Mouse (Mus musculus): Measurements from ENCODE around the gene H2afy.

H2afy gene

DNA sequence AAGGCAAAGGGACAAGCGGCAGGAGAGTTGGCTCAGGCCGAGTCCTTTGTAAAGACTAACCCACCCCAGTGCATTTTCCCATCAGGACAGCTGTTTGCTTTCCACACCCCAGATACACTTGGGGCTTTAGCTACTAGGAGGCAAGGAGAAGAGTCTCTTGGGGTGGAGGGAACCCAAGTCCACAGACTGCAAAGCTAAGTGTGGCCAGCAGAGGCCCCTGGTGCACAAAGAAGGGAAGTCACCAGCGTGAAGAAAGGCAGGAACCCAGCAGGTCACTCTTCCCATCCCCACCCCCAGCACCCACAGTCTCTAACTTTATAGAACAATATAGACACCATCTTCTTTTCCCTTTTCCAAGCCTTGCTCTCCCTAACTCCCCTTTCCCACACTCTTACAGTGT lies 9.4 kb upstream of the H2afy start:
- in situ Hi-C loops (cut with MboI, MseI) = no loop called here

GRCm38 (mm10) chr13:56144021-56144420 lies 7.9 kb upstream of the H2afy start:
- in situ Hi-C loops (cut with MboI, MseI) = no loop called here

DNA sequence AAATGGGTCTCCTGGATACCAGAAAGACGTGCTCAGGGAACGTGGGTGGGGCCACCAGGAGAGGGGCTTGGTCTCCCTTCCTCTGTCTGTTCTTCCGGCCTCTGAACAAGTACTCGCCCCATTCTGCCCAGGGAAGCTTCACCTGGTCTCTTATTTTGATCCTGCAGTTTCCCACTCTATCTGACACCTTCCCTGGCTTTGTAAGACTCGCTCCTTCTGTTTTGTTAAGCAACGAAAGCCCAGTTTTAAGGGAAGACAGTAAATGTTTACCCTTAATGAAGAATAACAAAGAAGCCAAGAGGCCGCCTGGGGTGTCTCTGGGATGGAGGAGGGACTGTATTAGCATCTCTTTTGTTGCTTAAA lies 7.0 kb upstream of the H2afy start:
- in situ Hi-C loops (cut with MboI, MseI) = no loop called here

GRCm38 (mm10) chr13:56142382-56143150 lies 6.4 kb upstream of the H2afy start:
- in situ Hi-C loops (cut with MboI, MseI) = no loop called here

- in situ Hi-C loops (cut with MboI, MseI) = no loop called here
Measured at GRCm38 (mm10) chr13:56139167-56139751, 3.1 kb upstream of the H2afy start.

DNA sequence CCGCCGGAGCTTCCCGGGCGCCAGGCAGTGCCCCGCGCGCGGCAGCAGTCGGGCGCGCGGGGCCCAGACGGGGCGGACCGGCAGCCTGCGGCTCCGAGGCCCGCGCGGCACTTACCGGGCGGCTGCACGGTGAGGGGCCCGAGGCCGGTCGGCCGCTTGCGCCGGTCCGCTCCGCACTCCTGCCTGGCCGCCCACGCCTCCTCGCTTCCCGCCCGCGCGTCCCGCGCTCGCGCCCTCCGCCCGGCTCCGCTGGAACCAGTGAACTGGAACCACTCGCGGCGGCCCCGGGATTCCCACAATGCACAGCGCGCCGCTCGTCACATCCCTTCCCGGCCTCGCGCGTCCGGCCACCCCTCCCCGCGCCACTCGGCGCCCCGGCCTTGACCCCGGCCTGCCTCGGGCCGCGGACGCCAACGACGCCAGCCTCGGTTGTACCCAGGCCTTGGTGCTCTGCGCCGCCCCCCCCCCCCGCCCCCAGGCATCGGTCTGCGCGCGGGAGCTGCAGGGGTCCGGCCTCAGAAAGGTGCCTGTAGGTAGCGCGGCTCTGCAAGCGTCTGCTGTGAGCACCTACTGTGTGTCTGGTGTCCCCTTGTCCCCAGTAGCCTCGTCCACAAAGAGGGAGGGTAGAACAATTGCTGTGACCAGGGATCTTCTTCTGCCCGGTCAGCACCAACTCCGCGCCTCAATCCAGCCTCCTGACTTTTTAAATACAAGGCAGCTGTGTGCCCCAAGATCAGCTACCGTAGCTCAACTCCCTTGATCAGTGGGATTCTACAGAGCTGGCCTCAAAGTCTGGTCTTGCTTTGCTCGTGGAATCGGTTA lies 719 bp downstream of the H2afy start:
- in situ Hi-C loops (cut with MboI, MseI) = no loop called here

DNA sequence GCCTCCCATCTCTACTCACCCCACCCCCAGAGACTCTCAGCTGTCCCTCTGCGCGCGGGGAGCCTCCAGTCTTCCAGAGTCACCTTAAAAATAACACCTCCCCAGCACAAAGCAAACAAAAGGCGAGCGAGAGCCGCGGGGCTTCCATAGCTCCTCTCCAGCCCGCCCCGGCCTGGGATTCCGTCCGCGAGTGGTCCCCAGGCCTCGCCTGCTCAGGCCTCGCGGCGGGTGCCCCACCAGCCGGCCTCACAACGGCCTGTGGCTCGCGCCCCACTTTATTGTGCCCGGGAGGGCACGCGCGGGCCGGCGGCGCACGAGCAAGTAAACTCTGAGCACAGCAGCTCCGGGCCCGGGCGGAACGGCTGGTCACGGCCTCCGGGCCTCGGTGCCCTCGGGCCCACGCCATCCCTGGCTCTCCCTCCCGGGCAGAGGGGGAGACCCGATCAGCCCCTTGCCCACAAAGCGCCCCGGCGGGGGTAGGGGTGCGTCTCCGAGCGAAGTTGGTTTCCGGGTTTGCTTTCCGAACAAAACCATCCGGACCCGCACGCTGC lies 1.5 kb downstream of the H2afy start:
- in situ Hi-C loops (cut with MboI, MseI) = no loop called here

GRCm38 (mm10) chr13:56134031-56134430 lies 2.1 kb downstream of the H2afy start:
- in situ Hi-C loops (cut with MboI, MseI) = no loop called here

GRCm38 (mm10) chr13:56132941-56133340 lies 3.2 kb downstream of the H2afy start:
- in situ Hi-C loops (cut with MboI, MseI) = no loop called here

- in situ Hi-C loops (cut with MboI, MseI) = no loop called here
Measured at GRCm38 (mm10) chr13:56132326-56132936, 3.7 kb downstream of the H2afy start.

- in situ Hi-C loops (cut with MboI, MseI) = no loop called here
Measured at GRCm38 (mm10) chr13:56130544-56130943, 5.6 kb downstream of the H2afy start.

DNA sequence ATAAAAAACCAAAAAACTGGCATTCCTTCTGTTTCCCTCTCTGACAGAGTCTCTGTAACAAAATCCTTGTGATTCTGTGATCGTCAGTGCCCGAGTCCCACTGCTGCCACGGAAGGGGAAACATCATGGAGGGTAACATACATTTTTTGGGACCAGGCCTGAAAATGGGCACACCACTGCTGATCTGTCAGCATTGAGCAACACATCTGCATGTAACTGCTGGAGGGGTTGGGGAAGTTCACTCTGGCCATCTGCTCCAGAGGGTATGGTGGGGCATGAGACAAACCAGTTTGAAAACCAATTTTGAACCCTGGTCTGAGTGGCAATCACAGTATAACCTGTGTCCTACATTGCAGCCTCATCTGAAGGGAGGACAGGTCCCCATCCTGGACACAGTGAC lies 6.6 kb downstream of the H2afy start:
- in situ Hi-C loops (cut with MboI, MseI) = no loop called here

DNA sequence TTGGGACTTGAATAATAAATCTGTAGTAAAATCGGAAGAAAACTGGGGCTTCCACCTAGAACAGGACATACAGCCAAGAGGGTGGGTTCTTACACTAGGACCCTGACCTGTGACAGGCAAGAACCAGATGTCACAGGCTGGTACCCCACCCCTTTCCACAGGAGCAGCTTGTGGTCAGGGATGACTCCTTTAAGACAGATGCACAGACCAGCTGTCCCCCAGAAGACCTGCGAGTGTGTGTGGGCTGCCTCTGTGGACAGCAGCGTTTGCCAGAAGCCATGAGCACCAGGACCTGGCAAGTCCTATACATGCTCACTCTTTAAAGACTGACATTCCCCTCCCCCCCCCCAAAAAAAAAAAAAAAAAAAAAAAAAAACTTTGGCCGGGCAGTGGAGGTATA lies 7.1 kb downstream of the H2afy start:
- in situ Hi-C loops (cut with MboI, MseI) = no loop called here

DNA sequence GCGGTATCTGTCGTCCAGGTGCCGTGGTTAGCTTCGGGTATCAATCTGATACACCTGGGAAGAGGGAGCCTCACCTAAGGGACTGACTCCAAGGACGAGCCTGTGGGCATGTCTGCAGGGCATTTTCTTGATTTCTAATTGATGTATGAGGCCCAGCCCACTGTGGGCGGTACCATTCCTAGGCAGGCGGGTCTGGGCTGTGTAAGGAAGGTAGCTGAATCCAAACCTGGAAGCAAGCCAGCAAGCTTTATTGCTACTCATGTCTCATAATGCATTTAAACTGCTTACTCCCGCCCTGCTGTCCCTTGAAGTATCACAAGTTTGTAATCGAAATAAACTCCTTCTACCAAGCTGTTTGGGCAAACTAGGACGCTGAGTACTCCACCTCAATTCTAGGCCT lies 10.5 kb downstream of the H2afy start:
- in situ Hi-C loops (cut with MboI, MseI) = no loop called here

DNA sequence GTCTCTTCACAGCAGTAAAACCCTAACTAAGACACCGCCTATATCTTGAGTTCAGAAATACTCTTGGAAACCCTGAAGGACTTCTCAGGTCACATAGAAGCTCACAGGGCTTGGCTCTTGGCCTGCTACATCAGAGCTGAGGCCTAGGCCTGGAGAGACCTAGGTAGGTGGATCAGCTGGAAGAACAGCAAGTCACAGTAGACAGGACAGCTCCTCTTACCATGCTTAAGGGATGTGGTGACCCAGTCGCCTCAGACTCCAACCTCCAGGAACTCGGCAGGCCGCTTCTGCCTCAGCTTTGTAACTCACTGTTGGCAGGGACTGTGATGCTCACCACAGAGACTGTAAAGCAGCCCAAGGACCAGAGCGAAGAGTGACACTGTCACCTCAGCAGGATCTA lies 13.1 kb downstream of the H2afy start:
- in situ Hi-C loops (cut with MboI, MseI) = no loop called here

DNA sequence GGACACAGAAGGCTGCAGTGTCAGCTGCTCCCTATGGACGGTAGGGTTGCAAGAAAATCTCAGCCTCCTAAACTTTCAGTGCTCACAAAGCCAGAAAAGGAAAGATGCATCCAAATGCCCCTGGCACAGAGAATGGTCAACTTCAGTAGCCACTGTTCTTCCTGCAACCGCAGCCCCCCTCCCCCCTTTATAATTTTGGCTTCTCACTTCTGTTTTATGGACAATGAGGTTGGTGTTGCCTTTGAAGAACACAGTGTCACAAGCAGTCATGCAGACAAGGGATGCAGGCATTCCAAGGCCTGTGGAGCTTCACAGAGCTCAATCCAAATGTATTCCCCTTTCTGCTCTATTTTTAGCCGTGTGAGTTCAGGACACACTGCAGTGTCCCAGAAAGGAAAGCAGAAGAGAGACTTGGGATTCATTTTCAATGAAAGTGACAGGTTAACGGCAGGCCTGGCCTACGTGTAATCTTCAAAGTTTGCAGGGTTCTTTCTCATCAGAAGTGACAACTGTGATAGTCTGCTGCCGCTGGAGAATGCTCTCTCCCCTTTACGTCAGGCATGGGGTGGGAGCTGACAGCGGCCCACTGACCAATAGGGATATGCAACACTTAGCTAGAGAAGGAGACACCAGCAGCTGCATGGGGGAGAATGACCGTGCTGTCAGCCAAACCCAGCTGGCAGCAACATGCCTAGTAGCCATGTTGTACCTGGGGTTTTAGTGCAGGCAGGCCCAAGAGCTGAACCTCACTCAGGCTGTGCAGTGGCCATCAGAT lies 18.0 kb downstream of the H2afy start:
- in situ Hi-C loops (cut with MboI, MseI) = no loop called here

- in situ Hi-C loops (cut with MboI, MseI) = no loop called here
Measured at GRCm38 (mm10) chr13:56115906-56116305, 20.3 kb downstream of the H2afy start.

DNA sequence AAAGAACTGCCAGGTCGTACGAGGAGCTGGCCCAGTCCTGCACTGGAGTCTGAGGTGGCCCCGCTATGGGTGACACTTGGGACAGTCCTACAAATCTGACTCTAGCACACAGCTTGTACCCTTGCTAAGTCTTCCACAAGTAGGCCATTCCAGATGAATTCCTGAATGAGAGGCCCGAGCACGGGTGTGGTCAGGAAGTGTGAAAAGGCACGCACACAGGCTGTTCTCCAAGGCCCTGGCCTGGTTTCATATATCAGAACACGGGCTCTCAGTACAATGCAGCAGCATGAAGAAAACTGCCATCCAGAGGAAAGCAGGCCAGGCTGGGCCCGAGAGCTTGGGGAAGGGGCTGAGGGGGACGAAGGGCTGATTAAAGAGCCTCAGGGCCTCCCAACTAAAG lies 20.8 kb downstream of the H2afy start:
- in situ Hi-C loops (cut with MboI, MseI) = no loop called here

GRCm38 (mm10) chr13:56113431-56114248 lies 22.5 kb downstream of the H2afy start:
- in situ Hi-C loops (cut with MboI, MseI) = no loop called here

DNA sequence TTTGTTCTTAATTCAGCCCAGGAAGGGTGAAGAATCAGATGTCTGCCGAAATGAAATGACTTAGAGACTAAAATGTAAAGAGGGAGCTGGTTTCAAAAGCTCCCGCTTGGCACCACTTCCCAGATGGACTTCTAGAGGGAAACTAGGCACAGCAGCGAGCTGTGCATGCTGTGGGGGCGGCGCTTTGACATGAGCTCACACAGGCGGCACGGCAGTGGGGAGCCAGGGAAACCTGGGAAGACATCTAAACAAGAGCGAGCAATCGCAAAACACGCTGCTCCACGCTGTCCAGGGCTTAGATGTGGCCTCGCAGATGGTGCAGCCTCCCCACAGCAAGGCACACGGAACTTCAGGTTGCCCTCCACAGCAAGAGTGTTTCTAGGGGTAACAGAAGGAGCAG lies 23.2 kb downstream of the H2afy start:
- in situ Hi-C loops (cut with MboI, MseI) = no loop called here

Measured in T-helper 17 cell (primary cell).